Mouse (Mus musculus): ENCODE results near the gene F11r. TPM values are rescaled to one million over a fixed set of nuclear protein-coding genes. Genes with fewer than 3 reads are reported as not detected.
"Not testable (repeated sequence)": the region's sequence is repeated elsewhere in the genome, so short reads cannot be mapped to it uniquely, and the experiment has no call there.

F11r gene
- total RNA-seq, 2 experiments from 2014 or later, result not detected

- ATAC-seq (replicated peaks; ENCODE audit: low FRiP score, poor library complexity, severe bottlenecking), result no peak
These were observed 29.2 kb downstream of the F11r start for GRCm38 (mm10) chr1:171466565-171466964.

- no peak for ATAC-seq (replicated peaks; ENCODE audit: low FRiP score, poor library complexity, severe bottlenecking)
These were observed 32.3 kb downstream of the F11r start for GRCm38 (mm10) chr1:171469678-171470077.

GRCm38 (mm10) chr1:171470371-171470871 is 33.1 kb downstream of the F11r start:
- ATAC-seq (replicated peaks; ENCODE audit: low FRiP score, poor library complexity, severe bottlenecking), result no peak; the same call in 1 of the 2 replicates

- no peak for ATAC-seq (replicated peaks; ENCODE audit: low FRiP score, poor library complexity, severe bottlenecking)
These were observed 33.6 kb downstream of the F11r start for GRCm38 (mm10) chr1:171470896-171471295.

- no peak for ATAC-seq (replicated peaks; ENCODE audit: low FRiP score, poor library complexity, severe bottlenecking)
These were observed 34.1 kb downstream of the F11r start for GRCm38 (mm10) chr1:171471452-171471851.

- ATAC-seq (replicated peaks; ENCODE audit: low FRiP score, poor library complexity, severe bottlenecking), result not testable (repeated sequence)
These were observed 34.6 kb downstream of the F11r start for GRCm38 (mm10) chr1:171471941-171472340.

- no peak for ATAC-seq (replicated peaks; ENCODE audit: low FRiP score, poor library complexity, severe bottlenecking)
These were observed 36.2 kb downstream of the F11r start for GRCm38 (mm10) chr1:171473506-171473905.

- no peak for ATAC-seq (replicated peaks; ENCODE audit: low FRiP score, poor library complexity, severe bottlenecking)
These were observed 36.7 kb downstream of the F11r start for GRCm38 (mm10) chr1:171473920-171474640.

- ATAC-seq (replicated peaks; ENCODE audit: low FRiP score, poor library complexity, severe bottlenecking), result no peak
These were observed 39.8 kb downstream of the F11r start for GRCm38 (mm10) chr1:171477123-171477522.

GRCm38 (mm10) chr1:171477758-171478545 is 40.6 kb downstream of the F11r start:
- no peak for ATAC-seq (replicated peaks; ENCODE audit: low FRiP score, poor library complexity, severe bottlenecking)

- no peak for ATAC-seq (replicated peaks; ENCODE audit: low FRiP score, poor library complexity, severe bottlenecking)
These were observed 41.6 kb downstream of the F11r start for GRCm38 (mm10) chr1:171478968-171479367.

GRCm38 (mm10) chr1:171494241-171494640 is 56.9 kb downstream of the F11r start:
- ATAC-seq (replicated peaks; ENCODE audit: low FRiP score, poor library complexity, severe bottlenecking), result no peak

GRCm38 (mm10) chr1:171495371-171495770 is 58.0 kb downstream of the F11r start:
- ATAC-seq (replicated peaks; ENCODE audit: low FRiP score, poor library complexity, severe bottlenecking), result no peak

- no peak for ATAC-seq (replicated peaks; ENCODE audit: low FRiP score, poor library complexity, severe bottlenecking)
These were observed 62.5 kb downstream of the F11r start for GRCm38 (mm10) chr1:171499856-171500255.

GRCm38 (mm10) chr1:171501016-171501610 is 63.8 kb downstream of the F11r start:
- ATAC-seq (replicated peaks; ENCODE audit: low FRiP score, poor library complexity, severe bottlenecking), result no peak

GRCm38 (mm10) chr1:171501636-171502080 is 64.3 kb downstream of the F11r start:
- no peak for ATAC-seq (replicated peaks; ENCODE audit: low FRiP score, poor library complexity, severe bottlenecking)

- peak; percentile 53 for ATAC-seq (replicated peaks; ENCODE audit: low FRiP score, poor library complexity, severe bottlenecking)
These were observed 65.3 kb downstream of the F11r start for GRCm38 (mm10) chr1:171502388-171503249.

- ATAC-seq (replicated peaks; ENCODE audit: low FRiP score, poor library complexity, severe bottlenecking), result peak; percentile 94
These were observed 65.9 kb downstream of the F11r start, which contains the start of gene Alyref2 for GRCm38 (mm10) chr1:171503250-171503591. Alyref2 (plus strand) TSS chr1:171503478.

- ATAC-seq (replicated peaks; ENCODE audit: low FRiP score, poor library complexity, severe bottlenecking), result peak; percentile 58
These were observed 66.4 kb downstream of the F11r start for GRCm38 (mm10) chr1:171503592-171504291.

All from erythroblast, adult 5-6 weeks (primary cell).